Mouse (Mus musculus) forebrain, embryonic 16.5 days (tissue): ENCODE measurements around the gene Ly6g6c. TPM values are rescaled to one million over a fixed set of nuclear protein-coding genes. Genes with fewer than 3 reads are reported as not detected.
A peak's percentile ranks its signal among the peaks of the same experiment; 100 is the strongest.

Experiments
- ATAC-seq: fragments of 200-750 bp; cut with Nextera tagmentation; 2 replicates; pipeline ENCODE4 v1.8.0; 2017; ENCODE audit warnings: mild to moderate bottlenecking, moderate library complexity
- H3K27ac ChIP-seq: fragments of 300-500 bp; sonication (generic); 2 replicates; pipeline ENCODE4 v1.5.1; 2014; ENCODE audit warnings: low read length, control low read depth
- H3K27me3 ChIP-seq: fragments of 300-500 bp; sonication (generic); replicated peaks from 2 replicates; pipeline ENCODE4 v1.6.1; 2014; ENCODE audit warnings: low read length; ENCODE audit not compliant: control insufficient read depth, insufficient read depth
- H3K36me3 ChIP-seq: fragments of 300-500 bp; sonication (generic); 2 replicates; pipeline ENCODE4 v1.6.1; 2014; ENCODE audit not compliant: control insufficient read depth, insufficient read depth
- H3K4me1 ChIP-seq: fragments of 300-500 bp; sonication (generic); replicated peaks from 2 replicates; pipeline ENCODE4 v1.6.1; 2014; ENCODE audit warnings: low read length; ENCODE audit not compliant: control insufficient read depth, insufficient read depth
- H3K4me2 ChIP-seq: fragments of 300-500 bp; sonication (generic); 2 replicates; pipeline ENCODE4 v1.6.1; 2014; ENCODE audit warnings: mild to moderate bottlenecking, low read length, control low read depth
- H3K4me3 ChIP-seq: fragments of 300-500 bp; sonication (generic); replicated peaks from 2 replicates; pipeline ENCODE4 v1.5.1; 2014; ENCODE audit warnings: mild to moderate bottlenecking, low read length, control low read depth
- H3K9ac ChIP-seq: fragments of 300-500 bp; sonication (generic); replicated peaks from 2 replicates; pipeline ENCODE4 v1.6.1; 2014; ENCODE audit warnings: low read depth, low read length, control low read depth
- H3K9me3 ChIP-seq: fragments of 300-500 bp; sonication (generic); 2 replicates; pipeline ENCODE4 v1.6.1; 2016; ENCODE audit warnings: low read length; ENCODE audit not compliant: control insufficient read depth
- WGBS: fragments of 180-500 bp; shearing (Covaris S2); extraction: QIAGEN DNeasy Blood & Tissue Kit; methylation state at CpG from one replicate; pipeline ENCODE4 v1.1.7; 2014; 5-methylcytosine and 5-hydroxymethylcytosine counted together
- polyA plus RNA-seq: library from polyadenylated mRNA; unstranded; fragments of >200 nt; fragmentation: Nextera tagmentation; extraction: Ambion mirVana; gene quantifications from 2 replicates; pipeline ENCODE4 v1.2.1, GENCODE M21; 2015

Ly6g6c gene
- polyA plus RNA-seq, 1 experiment from 2014 or later, result not detected

DNA sequence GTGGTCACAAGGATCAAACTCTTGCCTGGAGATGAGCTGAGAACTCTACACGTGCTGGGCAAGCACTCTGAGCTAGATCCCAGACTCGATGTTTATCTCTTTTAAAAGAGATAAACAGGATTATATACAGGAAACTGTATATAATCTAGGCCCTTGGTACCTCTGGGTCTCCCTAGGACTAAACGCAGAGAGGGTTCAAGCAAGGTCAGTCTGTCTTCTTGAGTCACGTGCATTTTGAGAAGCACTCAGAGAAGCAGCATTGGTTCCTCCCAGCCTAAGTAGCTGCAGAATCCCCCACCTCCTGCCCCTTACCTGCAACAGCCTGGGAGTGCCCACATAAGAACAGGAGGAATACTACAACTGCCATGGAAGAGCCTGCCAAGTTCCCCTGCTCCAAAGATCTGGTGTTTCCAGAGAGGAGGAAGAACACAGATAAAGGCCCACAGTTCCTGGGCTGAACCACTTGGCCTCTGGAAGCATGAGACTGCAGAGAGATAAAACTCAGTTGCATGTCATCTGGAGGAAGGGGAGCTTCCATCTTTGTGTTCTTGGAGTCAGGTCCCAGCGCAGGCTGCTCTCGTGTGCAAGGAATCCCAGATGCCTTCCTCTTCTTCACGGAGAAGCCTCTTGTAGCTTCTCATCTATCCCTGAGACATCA lies 20.1 kb downstream of the Ly6g6c start, which contains the start of gene Ly6g6f:
Gene Ly6g6f (minus strand): TSS at position 403 of the 658 bp plus-strand sequence.
- no peak within 1 kb of the TSS for H3K27ac ChIP-seq
- H3K27me3 ChIP-seq, result no peaks in the 10 kb centered on the region
- peaks cover 11% of the 10 kb centered on the region for H3K4me1 ChIP-seq
- ATAC-seq, result no peak
- H3K4me2 ChIP-seq, result no peak within 1 kb of the TSS
- H3K4me3 ChIP-seq, result no peak within 1 kb of the TSS
- no peaks in the 10 kb centered on the region for H3K36me3 ChIP-seq
- H3K9me3 ChIP-seq, result no peaks in the 10 kb centered on the region
- H3K9ac ChIP-seq, result no peak within 1 kb of the TSS
- WGBS, result 84% methylated on average over 7 of the region's 7 CpGs

DNA sequence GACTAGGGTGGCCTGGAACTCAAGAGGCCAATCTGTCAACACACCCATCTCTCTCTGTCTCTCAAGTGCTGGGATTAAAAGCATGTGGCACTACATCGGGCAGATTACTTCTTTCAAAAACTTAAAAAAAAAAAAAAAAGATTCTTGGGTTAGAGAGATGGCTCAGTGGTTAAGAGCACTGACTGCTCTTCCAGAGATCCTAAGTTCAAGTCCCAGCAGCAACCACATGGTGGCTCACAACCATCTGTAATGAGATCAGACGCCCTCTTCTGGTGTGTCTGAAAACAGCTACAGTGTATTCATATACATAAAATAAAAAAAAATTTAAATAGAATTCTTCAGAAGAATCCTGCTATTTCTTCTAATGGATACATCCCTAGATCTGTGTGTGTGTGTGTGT lies 23.0 kb downstream of the Ly6g6c start:
- peaks cover 13% of the 10 kb centered on the region for H3K4me1 ChIP-seq
- H3K27ac ChIP-seq, result no peak overlapping the region; the same call in 1 of the 2 replicates
- no peaks in the 10 kb centered on the region for H3K27me3 ChIP-seq
- H3K9me3 ChIP-seq, result no peaks in the 10 kb centered on the region
- 47% methylated on average over 2 of the region's 2 CpGs for WGBS
- no peak for ATAC-seq
- H3K9ac ChIP-seq, result no peak overlapping the region
- H3K4me3 ChIP-seq, result no peak overlapping the region
- H3K36me3 ChIP-seq, result peaks cover 7% of the 10 kb centered on the region; the same call in 1 of the 2 replicates
- no peak overlapping the region for H3K4me2 ChIP-seq

DNA sequence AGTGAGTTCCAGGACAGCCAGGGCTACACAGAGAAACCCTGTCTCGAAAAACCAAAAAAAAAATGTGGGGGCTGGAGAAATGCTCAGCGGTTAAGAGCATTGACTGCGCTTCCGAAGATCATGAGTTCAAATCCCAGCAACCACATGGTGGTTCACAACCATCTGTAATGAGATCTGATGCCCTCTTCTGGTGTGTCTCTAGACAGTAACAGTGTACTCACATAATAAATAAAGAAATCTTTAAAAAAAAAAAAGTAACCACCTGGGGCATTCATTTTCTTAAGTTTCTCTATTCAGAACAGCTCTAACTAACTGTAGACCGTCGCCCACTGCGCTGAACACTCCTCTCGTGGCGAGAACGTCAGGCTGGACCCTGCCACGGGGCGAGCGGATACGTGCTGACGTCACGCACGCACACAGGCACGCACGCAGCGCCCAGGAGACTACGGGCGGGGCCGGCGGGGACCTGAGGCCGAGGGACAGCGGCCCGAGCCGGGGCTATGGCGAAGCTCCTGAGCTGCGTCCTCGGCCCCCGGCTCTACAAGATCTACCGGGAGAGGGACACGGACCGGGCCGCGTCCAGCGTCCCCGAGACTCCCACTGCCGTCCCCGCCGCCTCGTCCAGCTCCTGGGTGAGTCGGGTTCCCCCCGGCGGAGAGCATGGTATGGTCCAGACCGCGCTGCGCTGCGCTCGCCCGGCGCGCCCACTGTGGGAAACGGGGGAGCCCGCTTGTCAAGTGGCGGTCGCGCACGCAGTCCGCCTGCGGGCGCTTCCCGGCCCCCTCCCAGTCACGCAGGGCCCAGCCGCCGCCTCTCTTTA lies 23.8 kb downstream of the Ly6g6c start, which contains the start of gene Abhd16a:
Gene Abhd16a (plus strand): TSS at position 439 of the 820 bp plus-strand sequence.
- Histone ChIP-seq H3K36me3 (peaks cover 7% of the 10 kb centered on the region; the same call in 1 of the 2 replicates), H3K9ac (peak within 1 kb of the TSS; percentile 92), H3K27ac (peak within 1 kb of the TSS; percentile 98), H3K27me3 (no peaks in the 10 kb centered on the region), H3K9me3 (no peaks in the 10 kb centered on the region), H3K4me2 (peak within 1 kb of the TSS; percentile 66), H3K4me1 (peaks cover 13% of the 10 kb centered on the region), H3K4me3 (peak within 1 kb of the TSS; percentile 67)
- ATAC-seq, result peak; percentile 98
- 3% methylated on average over 63 of the region's 67 CpGs for WGBS

DNA sequence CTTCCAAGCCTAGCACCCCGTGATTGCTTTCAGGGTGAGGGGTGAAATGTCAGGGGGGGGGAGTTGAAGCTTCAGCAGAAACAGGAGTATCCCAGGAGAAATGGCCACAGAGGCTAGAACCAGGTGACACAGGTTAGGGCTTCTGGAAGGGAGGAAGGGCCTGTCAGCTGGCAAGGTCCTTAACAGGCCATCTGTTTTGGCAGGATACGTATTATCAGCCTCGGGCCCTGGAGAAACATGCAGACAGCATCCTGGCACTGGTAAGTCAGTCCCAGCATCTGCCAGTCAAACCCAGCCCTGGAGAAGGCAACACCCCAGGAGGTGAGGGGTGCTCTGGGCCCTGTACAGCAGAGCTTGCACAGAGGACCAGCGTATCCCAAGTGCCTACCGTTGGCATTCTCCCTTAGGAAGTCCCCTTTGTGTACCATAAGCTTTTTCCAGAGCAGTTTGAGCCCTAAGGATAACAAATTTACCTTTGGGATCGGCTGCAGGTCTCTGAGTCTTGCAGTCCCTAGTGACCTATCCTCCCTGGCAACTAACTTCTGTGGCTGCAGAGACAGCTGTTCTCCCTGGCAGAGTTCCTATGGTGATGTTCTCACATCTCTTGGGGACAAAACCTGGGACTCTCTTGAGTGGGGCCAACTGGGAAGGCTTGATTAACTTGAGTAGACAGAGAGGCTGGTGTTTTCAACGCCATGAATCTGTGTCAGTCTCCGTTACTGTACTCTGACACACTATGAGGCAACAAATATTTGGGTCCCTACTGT lies 25.2 kb downstream of the Ly6g6c start:
- Histone ChIP-seq H3K9me3 (no peaks in the 10 kb centered on the region), H3K9ac (peak overlapping the region; percentile 92), H3K27me3 (no peaks in the 10 kb centered on the region), H3K36me3 (peaks cover 7% of the 10 kb centered on the region; the same call in 1 of the 2 replicates), H3K4me1 (peaks cover 13% of the 10 kb centered on the region), H3K27ac (peak overlapping the region; percentile 98), H3K4me3 (peak overlapping the region; percentile 67), H3K4me2 (peak overlapping the region; percentile 66)
- peak; percentile 13; the same call in 1 of the 2 replicates for ATAC-seq
- 48% methylated on average over 8 of the region's 8 CpGs for WGBS

DNA sequence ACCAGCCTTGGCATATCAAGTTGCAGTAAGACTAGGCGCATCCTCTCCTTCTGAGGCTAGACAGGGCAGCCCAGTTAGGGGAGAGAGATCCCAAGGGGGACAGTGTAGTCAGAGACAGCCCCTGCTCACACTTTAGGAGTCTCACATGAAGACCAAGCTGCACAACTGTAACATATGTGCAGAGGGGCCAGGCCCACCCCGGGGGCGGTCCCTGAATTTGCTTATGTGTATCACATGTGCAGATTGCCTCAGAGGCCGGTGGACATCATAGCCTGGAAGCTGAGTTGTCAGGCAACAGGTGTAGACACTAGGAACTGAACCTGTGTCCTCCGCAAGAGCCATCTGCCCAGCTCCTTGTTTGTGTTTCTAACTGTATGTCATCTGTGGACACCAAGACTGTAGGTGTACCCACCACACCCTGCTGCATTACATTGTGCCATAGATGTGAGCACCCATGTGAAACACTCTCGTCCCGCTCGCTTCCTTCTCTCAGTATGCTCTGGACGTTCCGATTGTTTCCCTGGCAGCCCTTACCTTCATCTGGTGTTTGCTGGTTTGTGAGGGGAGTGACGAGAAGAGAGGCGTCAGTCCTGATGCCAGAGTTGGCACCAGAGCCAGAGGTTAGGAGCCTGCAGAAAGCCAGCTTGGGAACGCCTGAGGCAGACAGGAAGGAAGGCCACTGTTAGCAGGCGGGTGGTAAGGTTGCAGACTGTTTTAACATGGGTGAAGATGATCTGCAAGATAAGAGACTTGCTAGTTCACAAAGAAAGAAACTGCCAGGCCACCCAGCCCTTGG lies 27.4 kb downstream of the Ly6g6c start:
- Histone ChIP-seq H3K4me1 (peaks cover 13% of the 10 kb centered on the region), H3K9me3 (no peaks in the 10 kb centered on the region), H3K27me3 (no peaks in the 10 kb centered on the region), H3K27ac (no peak overlapping the region), H3K36me3 (peaks cover 13% of the 10 kb centered on the region), H3K4me3 (no peak overlapping the region), H3K9ac (no peak overlapping the region), H3K4me2 (no peak overlapping the region)
- 86% methylated on average over 14 of the region's 14 CpGs for WGBS
- no peak for ATAC-seq

DNA sequence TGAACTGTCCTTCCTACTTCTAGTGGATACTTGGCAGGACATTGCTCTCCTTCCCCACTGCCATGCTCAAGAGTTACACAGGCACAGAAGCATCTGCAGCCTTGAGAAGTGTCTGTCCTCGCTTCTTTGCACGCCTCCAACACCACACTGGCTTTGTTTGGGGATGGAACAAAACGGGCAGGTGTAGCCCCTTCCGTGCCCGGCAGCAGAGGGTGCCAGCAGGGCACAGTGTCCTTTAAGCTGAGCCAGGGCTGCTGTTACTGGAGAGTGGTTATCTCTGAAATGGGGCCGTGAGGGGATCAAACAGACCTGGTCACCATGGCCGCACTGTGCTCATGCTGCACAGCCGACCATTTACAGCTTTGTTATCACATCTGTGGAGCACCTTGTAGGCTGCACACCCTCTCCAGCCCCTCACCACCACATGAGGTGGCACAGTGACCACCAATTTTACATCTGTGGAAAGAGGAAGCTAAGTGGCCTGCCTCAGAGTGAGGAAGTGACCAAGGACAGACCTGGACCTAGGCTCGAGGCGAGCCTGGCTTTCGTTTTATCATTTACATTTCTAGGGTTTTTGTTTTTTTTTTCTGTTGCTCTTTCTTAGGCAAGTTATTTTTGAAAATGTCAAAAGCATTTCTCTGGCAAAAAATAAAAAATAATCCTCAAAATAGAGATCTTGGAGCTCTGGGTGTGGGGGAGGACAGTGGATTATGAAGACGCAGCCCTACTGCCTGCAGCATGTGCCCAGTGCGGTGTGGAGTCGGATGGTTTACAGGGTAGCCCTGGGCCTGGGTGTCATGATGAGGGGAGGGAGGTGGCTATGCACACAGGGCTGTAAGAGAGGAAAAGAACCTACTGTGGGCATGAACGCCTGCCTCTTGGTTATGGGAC lies 29.5 kb downstream of the Ly6g6c start:
- Histone ChIP-seq H3K27ac (no peak overlapping the region), H3K27me3 (no peaks in the 10 kb centered on the region), H3K36me3 (peaks cover 13% of the 10 kb centered on the region), H3K4me1 (peaks cover 12% of the 10 kb centered on the region), H3K4me2 (no peak overlapping the region), H3K9ac (no peak overlapping the region), H3K9me3 (no peaks in the 10 kb centered on the region), H3K4me3 (no peak overlapping the region)
- 91% methylated on average over 15 of the region's 15 CpGs for WGBS
- no peak for ATAC-seq

DNA sequence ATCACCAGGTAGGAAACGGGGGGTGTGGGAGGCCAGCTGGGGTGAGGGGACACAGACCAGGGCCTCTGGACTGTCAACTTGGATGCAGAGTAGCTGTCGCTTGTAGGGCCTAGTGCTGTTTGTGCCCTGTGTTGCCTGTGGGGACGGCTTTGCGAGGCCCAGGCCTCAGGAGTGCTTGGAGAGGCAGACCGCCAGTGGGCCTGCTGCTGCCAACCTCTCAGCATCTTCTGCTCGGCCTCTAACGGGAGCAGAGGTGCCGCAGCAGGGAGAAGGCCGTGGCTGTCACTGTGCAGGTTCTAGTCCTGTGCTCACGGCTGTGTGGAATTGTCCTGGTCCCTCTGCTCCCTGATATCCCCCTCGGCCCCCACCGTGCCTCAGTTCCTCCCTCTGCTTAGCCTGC lies 31.4 kb downstream of the Ly6g6c start:
- Histone ChIP-seq H3K4me3 (no peak overlapping the region), H3K27ac (no peak overlapping the region), H3K4me1 (no peaks in the 10 kb centered on the region), H3K27me3 (no peaks in the 10 kb centered on the region), H3K4me2 (no peak overlapping the region), H3K9me3 (no peaks in the 10 kb centered on the region), H3K9ac (no peak overlapping the region), H3K36me3 (peaks cover 16% of the 10 kb centered on the region)
- no peak for ATAC-seq
- WGBS, result 81% methylated on average over 12 of the region's 12 CpGs

DNA sequence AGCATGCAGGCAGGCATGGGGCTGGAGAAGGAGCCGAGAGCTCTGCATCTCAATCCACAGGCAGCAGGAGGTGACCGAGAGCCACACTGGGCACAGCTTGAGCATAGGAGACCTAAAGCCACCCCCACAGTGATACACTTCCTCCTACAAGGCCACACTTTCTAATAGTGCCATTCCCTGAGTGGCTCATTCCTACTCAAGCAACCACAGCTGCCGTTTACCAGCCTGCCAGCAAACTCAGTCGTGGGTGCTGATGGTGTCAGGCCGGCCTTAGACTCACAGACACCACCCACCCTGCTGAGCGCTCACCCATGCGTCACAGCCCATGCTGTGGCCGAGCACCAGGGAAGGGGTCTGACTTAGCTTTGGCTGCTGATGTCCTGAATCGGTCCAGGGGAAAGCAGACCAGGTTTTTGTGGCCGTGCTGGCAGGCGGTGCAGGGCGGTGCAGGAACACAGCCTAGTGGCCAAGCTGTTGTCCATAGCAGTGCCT lies 32.0 kb downstream of the Ly6g6c start:
- H3K27me3 ChIP-seq, result no peaks in the 10 kb centered on the region
- H3K9ac ChIP-seq, result no peak overlapping the region
- no peak overlapping the region for H3K4me2 ChIP-seq
- no peaks in the 10 kb centered on the region for H3K4me1 ChIP-seq
- no peak overlapping the region for H3K27ac ChIP-seq
- no peaks in the 10 kb centered on the region for H3K9me3 ChIP-seq
- WGBS, result 77% methylated on average over 12 of the region's 12 CpGs
- H3K4me3 ChIP-seq, result no peak overlapping the region
- H3K36me3 ChIP-seq, result peaks cover 17% of the 10 kb centered on the region
- no peak for ATAC-seq
